Mouse (Mus musculus) small intestine, adult 2 months (tissue): Measurements from ENCODE around the gene Eml3.

Experiments used
- CTCF ChIP-seq: fragments of 200-500 bp; IDR thresholded peaks from 2 replicates; pipeline ENCODE4 v1.5.1; 2012; ENCODE audit warnings: low read depth, mild to moderate bottlenecking, control low read depth, inconsistent platforms, low read length, moderate library complexity, mixed read lengths; ENCODE audit not compliant: insufficient replicate concordance, insufficient read length; ENCODE audit errors: extremely low read depth
- POLR2A ChIP-seq: fragments of 200-500 bp; IDR thresholded peaks from 2 replicates; pipeline ENCODE4 v1.6.1; 2012; ENCODE audit warnings: low read depth, mild to moderate bottlenecking, control low read depth, inconsistent platforms, low read length, moderate library complexity

- TF ChIP-seq CTCF (no peak), POLR2A (no peak)
Observed at GRCm38 (mm10) chr19:8895397-8895960, 33.9 kb upstream of the Eml3 start.
